Mouse (Mus musculus): ENCODE data around the gene Kcp. TPM values are rescaled to one million over a fixed set of nuclear protein-coding genes. Genes with fewer than 3 reads are reported as not detected.

Gene Kcp
- total RNA-seq, 2 experiments from 2014 or later = 1.7 to 1.9 TPM

DNA sequence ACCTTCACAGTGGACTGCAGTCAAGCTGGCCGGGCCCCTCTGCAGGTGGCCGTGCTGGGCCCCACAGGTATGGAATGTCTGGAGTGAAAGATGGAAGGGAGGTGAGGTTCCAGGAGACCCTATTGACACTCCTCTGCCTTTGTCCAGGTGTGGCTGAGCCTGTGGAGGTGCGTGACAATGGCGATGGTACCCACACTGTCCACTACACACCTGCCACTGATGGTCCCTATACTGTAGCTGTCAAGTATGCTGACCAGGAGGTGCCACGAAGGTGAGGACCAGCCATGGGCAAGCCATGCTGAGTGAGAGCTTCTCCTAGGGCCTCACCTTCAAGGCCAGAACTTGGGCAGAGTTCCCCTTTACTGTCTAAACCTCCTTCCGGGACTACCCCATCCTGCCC, 57.1 kb downstream of the Kcp start:
- no peak for DNase-seq

GRCm38 (mm10) chr6:29449858-29450257, 57.9 kb downstream of the Kcp start:
- no peak for DNase-seq

DNA sequence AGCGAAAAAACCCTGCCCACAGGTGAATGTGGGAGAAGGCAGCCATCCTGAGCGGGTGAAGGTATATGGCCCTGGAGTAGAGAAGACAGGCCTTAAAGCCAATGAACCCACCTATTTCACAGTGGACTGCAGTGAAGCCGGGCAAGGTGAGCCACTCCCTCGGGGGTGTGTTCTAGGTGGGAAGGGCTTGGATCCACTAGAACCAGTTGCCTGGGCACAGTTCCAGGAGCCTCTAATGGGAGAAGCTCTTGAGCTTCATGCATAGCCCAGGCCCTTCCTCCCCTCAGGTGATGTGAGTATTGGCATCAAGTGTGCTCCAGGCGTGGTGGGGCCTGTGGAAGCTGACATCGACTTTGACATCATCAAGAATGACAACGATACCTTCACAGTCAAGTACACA, 62.4 kb downstream of the Kcp start:
- no peak for DNase-seq

DNA sequence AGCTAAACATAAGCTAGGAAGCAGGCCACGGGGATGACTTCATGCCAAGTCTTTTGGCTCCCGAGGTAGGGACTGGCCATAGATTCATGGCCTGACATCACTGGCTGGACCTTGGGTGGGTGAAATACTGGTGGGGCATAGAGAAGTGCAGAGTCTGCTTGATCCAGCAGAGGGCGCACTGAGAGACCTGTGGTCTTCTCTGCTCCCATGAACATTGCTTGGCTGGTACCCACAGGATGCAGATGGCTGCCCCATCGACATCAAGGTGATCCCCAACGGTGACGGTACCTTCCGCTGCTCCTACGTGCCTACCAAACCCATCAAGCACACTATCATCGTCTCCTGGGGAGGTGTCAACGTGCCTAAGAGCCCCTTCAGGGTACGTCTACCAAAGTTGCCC, 63.0 kb downstream of the Kcp start:
- DNase-seq = no peak

DNA sequence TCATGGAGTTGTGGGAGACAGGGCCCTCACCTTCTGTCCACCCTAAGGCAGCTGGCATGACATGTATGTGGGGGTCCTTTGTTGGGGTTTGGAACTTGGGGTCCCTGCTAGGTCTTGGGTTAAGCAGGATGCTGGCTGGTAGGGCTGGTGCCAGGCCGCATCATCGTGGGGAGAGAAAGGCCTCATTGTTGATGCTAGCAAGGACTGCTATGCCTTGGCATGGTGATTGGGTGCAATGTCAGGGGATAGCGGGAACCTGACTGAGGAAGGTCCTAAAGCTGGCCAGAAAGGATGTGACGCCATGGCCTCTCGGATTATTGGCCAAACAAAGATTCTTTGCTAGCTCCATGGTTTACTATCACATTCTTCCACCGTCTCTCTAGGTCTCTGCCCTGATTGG, 68.0 kb downstream of the Kcp start:
- no peak for DNase-seq

DNA sequence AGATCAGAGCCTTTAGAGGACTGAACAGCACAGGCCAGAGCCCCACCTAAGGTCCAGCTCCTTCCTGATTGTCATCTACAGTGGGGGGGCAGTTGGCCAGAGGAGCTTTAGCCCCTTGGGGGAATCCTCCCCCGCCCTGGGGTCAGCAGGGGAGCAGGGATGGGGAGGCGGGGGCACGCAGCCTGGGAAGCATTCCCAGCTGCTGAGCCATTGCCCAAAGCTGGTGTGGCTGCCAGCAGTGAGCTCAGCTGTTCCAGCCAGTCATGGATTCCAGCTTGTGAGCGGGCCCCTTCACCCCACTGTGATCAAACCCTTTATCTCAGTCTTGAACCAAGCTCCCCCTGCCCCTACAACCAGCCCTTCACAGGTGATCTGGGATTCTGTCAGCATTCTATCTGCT, 68.5 kb downstream of the Kcp start:
- DNase-seq = peak in 1 of 2 experiments; percentile 20

- no peak for DNase-seq
Measured at GRCm38 (mm10) chr6:29436461-29436934, 71.3 kb downstream of the Kcp start.

GRCm38 (mm10) chr6:29435940-29436451, 71.8 kb downstream of the Kcp start:
- no peak for DNase-seq

DNA sequence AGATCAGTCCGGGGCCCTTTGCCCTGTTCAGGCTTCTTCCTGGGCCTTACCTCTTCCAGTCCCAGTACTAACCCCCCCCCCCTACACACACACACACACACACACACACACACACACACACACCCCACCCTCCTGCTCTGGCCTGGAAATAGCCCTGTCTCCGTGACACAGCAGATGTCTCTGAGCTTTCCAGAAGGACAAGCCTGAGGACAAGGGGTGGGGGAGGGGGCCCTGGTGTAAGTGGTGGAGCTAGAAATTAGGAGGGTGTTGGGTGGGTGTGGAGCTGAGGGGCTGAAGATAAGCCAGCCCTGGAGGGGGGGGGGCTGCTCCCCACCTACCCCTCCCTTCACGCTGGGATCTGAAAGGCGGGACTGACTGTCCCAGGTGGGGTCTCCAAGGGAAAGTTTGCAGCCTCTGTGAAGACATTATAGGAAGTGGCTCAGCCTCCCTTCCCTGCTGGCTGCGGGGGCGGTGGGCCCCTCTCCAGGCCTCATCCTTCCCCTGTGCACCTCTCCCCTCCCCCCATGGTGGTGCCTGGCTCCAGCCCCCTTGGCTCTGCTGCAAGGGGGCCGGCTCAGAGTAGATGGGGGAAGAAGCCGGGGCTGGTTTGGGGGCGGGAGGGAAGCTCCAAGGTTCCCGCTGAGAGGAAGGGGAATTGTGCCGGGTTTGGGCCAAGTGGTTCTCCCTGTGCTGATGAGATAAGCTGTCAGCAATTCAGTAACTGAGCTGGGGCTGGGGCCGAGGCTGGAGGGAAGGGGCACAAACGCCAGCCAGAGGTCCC, 72.7 kb downstream of the Kcp start:
- no peak for DNase-seq

GRCm38 (mm10) chr6:29433804-29434795, 73.7 kb downstream of the Kcp start:
- no peak for DNase-seq

- no peak for DNase-seq
Measured at GRCm38 (mm10) chr6:29433038-29433803, 74.5 kb downstream of the Kcp start, which contains the start of gene Flnc. TSS of gene Flnc (plus strand) at chr6:29433256.

GRCm38 (mm10) chr6:29432676-29433037, 75.1 kb downstream of the Kcp start:
- no peak for DNase-seq

DNA sequence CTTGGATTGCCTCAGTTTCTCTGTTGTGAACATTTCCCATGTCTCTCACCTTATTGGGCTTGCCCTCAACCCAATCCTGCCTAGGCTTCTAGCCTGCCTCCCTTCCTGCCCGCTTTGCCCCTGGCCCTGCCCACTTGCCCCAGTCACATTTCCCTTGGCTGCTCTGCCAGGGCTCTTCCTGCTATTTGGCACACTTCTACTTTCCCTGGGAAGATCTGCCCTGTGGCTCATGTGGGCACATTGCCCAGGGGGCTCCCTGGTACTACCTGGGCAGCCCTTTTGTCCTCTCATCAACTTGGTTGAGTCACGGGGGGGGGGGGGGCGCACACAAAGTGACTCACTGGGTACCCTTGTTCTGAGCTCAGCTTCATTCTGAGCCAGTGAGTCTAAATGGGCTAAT, 75.6 kb downstream of the Kcp start:
- DNase-seq = no peak

- no peak for DNase-seq
Measured at GRCm38 (mm10) chr6:29431473-29431872, 76.3 kb downstream of the Kcp start.

- no peak for DNase-seq
Measured at GRCm38 (mm10) chr6:29430681-29431420, 76.9 kb downstream of the Kcp start.

DNA sequence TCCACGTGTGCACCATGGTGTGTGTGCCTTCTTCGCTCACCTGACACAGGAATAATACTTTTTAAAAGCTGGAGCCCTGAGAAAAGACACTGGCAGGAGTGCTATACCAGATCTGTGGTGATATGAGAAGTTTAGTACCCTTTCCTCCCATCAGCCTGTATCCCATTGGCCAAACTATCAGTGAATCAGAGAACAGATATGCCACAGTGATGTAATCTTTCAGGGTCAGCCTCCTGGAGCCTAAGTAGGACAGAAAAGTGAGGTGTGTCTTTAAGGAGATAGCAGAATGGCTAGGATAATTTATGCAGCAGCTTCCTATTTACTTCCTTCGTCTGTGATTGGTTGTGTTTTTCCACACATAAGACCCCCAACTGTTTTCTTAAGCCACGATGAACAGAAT, 79.6 kb downstream of the Kcp start:
- DNase-seq = no peak

GRCm38 (mm10) chr6:29426331-29426730, 81.4 kb downstream of the Kcp start:
- no peak for DNase-seq

- DNase-seq = no peak
Measured at GRCm38 (mm10) chr6:29425118-29425517, 82.6 kb downstream of the Kcp start.
